Mouse (Mus musculus): ENCODE results near the gene Ugt1a2.
A peak's percentile ranks its signal among the peaks of the same experiment; 100 is the strongest.

The Ugt1a2 gene

GRCm38 (mm10) chr1:88234646-88235045, 34.2 kb downstream of the Ugt1a2 start:
- DNase-seq = no peak

GRCm38 (mm10) chr1:88235046-88235893, 34.9 kb downstream of the Ugt1a2 start:
- DNase-seq = no peak

- DNase-seq = no peak
Measured at GRCm38 (mm10) chr1:88235894-88236415, 35.6 kb downstream of the Ugt1a2 start.

- DNase-seq = no peak
Measured at GRCm38 (mm10) chr1:88237311-88237710, 36.9 kb downstream of the Ugt1a2 start.

GRCm38 (mm10) chr1:88238771-88239170, 38.4 kb downstream of the Ugt1a2 start:
- DNase-seq = no peak

GRCm38 (mm10) chr1:88240072-88240471, 39.7 kb downstream of the Ugt1a2 start:
- DNase-seq = peak in 1 of 2 experiments; percentile 32

GRCm38 (mm10) chr1:88240579-88240978, 40.2 kb downstream of the Ugt1a2 start:
- DNase-seq = no peak

- no peak for DNase-seq
Measured at GRCm38 (mm10) chr1:88243861-88244260, 43.5 kb downstream of the Ugt1a2 start.

GRCm38 (mm10) chr1:88245881-88246280, 45.5 kb downstream of the Ugt1a2 start:
- no peak for DNase-seq

- DNase-seq = no peak
Measured at GRCm38 (mm10) chr1:88246386-88246785, 46.0 kb downstream of the Ugt1a2 start.

- no peak for DNase-seq
Measured at GRCm38 (mm10) chr1:88247660-88248059, 47.3 kb downstream of the Ugt1a2 start.

GRCm38 (mm10) chr1:88248658-88249057, 48.3 kb downstream of the Ugt1a2 start:
- peak; percentile 53 to 54 for DNase-seq

GRCm38 (mm10) chr1:88249596-88249995, 49.2 kb downstream of the Ugt1a2 start:
- no peak for DNase-seq

GRCm38 (mm10) chr1:88250023-88250422, 49.6 kb downstream of the Ugt1a2 start:
- DNase-seq = no peak

- DNase-seq = no peak
Measured at GRCm38 (mm10) chr1:88253106-88253505, 52.7 kb downstream of the Ugt1a2 start.

GRCm38 (mm10) chr1:88253540-88253939, 53.1 kb downstream of the Ugt1a2 start:
- DNase-seq = no peak

- DNase-seq = peak; percentile 89 to 93
Measured at GRCm38 (mm10) chr1:88254793-88255465, 54.5 kb downstream of the Ugt1a2 start.

GRCm38 (mm10) chr1:88255466-88255857, 55.1 kb downstream of the Ugt1a2 start:
- peak in 1 of 2 experiments; percentile 61 for DNase-seq

GRCm38 (mm10) chr1:88255989-88256754, 55.8 kb downstream of the Ugt1a2 start:
- DNase-seq = peak; percentile 86 to 87

GRCm38 (mm10) chr1:88256886-88257663, 56.7 kb downstream of the Ugt1a2 start:
- peak in 1 of 2 experiments; percentile 44 for DNase-seq

- DNase-seq = peak; percentile 40 to 58
Measured at GRCm38 (mm10) chr1:88257681-88258080, 57.3 kb downstream of the Ugt1a2 start.

GRCm38 (mm10) chr1:88258361-88258760, 58.0 kb downstream of the Ugt1a2 start:
- peak; percentile 54 to 56 for DNase-seq

Data from cerebellum, postnatal 10 days (tissue).